Mouse (Mus musculus) left cerebral cortex, adult 8-10 months (tissue): ENCODE measurements at regions not wholly inside any gene's neighbourhood (a gene's known extent, or its start where the extent isn't known, plus 50 kb on each side); places are given as distances from the start of the nearest gene placed in this dataset.
A peak's percentile ranks its signal among the peaks of the same experiment; 100 is the strongest.

Experiments used
- DNase-seq, 2 experiments: peaks; one replicate each; pipeline ENCODE4 v3.0.0; 2022; ENCODE audit warnings: low spot score in 2 of 2

DNA sequence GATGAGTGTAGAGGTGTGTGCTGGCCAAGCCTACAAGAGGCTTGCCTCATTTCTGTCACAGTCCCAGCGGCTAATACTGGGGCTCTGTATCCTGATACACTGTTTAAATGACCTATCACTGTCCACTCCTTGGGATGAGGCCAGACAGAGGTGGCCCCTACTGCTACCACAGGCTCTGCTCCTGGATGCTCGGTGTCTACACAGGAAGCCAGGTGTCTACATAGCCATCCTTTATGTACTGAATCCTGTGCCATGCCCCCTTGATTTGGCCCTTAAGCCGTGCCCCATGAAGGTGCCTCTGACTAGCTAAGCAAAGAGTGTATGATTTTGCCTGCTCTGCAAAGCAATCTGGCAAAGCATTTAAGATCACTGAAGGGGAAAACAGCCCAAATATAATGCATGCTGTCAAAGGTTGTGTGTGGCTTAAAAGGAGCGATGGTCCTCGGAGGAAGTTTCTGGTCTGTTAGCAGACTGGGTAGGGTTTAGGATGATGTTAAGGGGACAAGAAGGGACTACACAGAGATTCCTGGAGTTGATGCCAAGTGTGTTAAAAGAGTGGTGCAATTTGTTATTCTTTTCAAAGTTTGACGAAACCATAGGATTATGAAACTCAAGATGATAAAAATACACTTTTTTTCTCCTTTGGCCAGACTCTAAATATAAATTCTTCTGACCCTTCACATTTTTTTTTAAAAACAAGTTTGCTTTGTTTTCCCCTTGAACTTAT, 104.2 kb downstream of the E030025P04Rik start:
- DNase-seq, result no peak

DNA sequence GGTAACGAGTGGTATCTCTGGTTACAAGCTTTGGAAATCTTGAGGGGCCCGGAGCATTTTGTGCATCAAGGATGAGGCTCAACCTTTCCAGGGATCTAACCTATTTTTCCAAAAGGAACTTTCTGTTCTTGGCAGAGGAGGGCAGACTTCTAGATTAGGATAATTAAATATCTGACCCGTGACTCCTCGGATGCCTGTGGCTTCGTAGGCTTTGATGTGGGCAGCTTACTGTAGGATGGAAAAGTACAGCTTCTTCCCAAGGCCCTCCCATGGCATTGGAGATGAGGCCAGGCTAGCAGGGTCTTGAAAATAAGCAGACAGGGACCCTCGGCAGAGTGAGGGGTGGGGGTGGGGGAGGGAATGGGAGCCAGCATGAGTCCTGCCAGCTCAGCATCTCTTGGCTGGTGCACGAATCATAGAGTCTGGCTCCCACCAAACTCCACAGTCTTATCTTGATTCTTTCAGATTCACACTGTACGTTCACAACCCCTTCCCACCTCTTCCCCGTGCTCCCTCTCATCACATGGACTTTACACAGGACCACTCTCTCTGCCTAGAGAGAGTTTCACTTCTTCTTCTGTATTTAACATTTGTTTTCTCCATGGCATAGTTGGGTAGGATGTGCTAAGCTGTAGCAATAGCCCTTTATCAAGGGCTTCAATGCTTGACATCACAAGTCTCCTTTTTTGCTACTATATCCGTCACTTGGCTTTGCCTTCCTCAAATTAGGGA, 104.9 kb downstream of the E030025P04Rik start:
- no peak for DNase-seq

DNA sequence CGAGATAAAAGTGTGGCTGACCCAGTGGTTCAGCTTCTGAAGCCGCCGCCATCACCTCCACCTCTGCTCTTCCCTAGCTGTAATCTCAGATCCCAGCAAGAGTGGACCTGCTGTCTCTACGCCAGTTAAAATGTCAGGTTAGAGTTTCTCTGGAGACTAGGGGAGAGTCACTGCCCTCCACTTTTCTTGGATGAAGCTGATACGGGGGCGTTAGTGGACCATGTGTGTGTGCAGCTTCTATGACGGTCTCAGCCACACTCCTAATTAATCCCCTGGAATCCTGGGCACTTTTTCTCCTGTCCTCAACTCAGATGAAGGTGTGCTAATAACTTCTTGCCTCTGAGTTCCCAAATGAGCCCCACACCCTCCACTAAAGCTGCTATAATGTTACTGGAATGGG, 106.0 kb downstream of the E030025P04Rik start:
- DNase-seq, result no peak

DNA sequence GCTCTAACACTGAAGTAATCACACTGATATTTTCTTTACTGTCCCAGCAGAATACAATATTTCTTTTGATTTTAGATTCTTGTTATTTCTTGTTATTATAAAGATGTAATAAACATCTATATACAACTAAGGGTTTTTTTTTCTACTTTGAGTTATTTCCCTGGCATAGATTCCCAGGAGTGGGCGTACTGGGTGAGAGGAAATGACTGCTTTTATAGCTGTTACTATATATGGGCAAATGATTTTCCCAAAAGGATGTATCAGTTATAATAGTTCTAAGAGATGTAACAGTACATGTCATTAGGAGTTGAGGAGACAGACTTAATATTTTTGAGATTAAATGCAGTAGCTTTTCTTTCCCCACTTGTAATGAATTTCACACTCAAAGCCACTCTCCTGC, 109.6 kb downstream of the E030025P04Rik start:
- DNase-seq, result no peak

DNA sequence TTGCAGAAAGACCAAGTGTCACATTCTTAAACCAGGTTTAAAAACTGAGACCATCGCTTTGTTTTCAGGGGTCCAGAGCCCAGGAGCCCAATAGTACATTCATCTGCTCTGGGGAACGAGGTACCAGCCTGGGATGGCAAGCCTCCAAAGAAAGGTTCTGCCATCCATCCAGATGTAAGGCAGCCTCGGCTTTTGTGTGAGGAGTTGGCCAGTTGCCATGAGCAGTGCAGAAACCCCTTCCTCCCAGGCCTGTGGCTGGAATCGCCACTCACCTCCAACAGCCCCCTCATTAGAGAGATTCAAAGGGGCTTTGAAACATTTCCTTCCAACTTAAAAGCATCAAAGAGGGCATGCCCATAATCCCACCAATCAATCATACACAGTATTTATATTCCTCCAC, 110.1 kb downstream of the E030025P04Rik start:
- no peak for DNase-seq

DNA sequence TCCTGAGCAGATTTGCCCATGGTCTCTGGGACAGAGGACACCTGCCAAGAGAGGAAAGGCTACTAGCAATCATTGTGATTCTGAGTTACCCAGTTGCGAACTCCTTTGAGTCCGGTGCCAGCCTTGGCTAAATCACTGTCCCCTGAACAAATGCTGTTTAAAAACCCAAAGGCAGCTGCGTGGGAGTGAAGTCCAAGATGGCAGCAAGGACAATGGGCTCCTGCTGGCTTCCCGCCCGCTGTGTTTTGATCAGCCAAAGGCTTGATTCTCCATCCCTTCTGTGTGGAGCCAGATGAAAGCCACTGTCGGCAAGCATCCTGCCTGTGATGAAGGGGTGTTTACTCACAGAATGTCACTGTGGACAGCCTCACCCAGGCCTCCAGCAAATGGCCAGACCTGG, 111.4 kb downstream of the E030025P04Rik start:
- peak; percentile 23 to 60 for DNase-seq

DNA sequence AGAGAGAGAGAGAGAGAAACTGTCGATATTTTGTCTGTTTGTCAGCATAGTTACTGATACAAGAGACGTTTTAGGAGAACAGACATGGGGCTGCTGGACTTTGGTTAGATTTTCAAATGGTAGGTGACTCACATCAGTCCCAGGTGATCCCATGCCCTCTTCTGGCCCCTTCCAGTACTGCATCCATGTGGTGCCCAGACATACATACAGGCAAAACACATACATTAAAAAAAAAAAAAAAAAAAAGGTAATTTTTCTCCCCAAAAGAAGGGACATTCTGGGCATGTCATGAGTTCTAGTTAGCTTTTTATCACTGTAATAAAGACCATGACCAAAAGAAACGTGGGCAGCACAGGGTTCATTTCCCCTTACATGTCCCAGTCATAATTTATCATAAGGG, 110.3 kb downstream of the Axin2 start:
- DNase-seq, result no peak

DNA sequence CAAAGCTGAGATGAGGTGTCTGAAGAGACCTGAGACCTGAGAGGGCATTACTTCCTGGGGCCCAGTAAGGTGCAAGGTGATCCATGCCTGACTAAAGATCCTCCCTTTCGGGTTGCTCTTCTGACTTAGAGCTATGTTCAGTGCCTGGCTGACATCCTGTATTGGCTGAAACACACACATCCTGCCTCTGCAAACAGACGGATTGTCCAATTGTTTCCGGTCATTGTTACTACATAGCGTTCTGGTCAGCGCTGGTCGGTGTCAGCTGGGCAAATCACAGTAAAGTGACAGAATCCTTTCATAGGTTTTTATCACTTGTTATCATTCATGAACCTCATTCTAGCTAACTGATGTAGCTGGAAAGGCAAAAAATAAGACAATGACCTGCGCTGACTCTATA, 109.7 kb downstream of the Axin2 start:
- DNase-seq, result no peak

DNA sequence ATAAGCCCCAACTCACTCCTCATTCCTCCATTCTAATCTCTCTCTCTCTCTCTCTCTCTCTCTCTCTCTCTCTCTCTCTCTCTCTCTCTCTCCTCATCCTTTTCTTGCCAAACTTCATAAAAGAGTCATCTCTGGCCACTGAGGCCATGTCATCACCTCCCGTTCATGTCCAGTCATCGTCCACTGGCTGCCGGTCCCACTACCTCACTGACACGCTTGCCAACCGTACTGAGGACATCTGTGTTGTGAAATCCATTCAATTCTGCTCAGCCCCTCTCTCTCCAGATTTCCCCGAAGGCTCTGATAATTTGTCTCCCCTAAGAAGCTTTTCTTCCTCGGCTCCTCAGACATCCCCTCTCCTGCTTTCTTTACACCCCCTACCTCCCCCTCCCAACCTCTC, 94.7 kb downstream of the Axin2 start:
- DNase-seq, result no peak

DNA sequence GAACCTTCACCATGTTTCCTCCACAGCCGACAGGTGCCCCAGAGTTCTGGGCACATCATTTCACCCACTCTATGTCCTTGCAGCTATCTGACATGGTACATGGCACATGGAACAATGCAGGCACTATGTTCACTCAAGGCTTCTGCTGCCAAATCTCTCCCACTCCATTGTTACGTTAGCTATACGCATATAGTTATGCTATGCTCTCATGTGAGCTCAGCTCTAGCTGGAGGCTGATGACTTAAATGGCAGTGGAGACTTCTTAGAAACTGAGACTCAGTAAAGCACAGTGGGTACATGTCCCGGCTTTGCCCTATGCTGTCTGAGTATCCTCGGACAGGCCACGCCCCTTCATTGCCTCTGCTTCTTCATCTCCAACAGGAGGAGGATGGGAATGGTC, 91.0 kb downstream of the Axin2 start:
- no peak for DNase-seq

DNA sequence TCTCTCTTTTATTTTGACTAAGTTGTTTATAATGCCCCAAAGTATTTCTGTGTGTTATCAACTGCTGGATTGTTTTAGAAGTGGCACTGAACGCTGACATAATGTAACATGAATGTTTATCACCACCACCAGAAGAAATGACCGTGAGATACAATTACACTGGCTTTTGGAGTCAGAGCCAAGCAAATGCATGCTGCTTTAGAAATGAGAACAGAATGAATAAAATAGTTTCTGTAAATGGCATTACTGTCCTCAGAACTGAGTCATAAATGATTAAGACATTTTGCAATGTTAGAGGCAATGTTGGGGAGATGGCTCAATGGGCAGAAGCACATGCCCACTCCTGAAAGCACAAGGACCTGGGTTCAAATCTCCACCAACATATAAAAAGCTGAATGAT, 88.7 kb downstream of the Axin2 start:
- no peak for DNase-seq

DNA sequence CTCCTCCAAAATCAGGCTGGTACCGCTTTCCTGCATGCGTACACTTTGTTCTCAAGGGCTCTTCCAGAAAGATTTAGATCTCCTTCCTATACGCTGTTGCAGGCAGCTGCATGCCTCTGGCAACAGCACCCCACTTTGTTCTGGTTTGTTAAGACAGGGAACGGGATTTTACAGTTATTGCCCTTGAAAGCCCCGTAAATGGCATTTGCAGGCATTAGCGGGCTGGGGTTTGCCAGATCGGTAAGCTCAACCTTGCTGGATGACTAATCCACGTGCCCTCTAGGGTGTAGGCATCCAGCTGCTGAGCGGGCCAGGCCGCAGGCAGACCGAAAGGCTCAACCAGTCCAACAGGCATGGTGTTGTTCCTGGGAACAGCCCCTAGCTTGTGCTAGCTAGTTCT, 85.5 kb downstream of the Axin2 start:
- no peak for DNase-seq
